Mouse (Mus musculus): ENCODE measurements around the gene Uck2.

Gene Uck2

GRCm38 (mm10) chr1:167283441-167284257 lies 1.5 kb downstream of the Uck2 start:
- DNase-seq (ENCODE audit: low spot score in 2 of 2), result peak in 1 of 2 experiments; percentile 28

- no peak for DNase-seq (ENCODE audit: low spot score in 2 of 2)
These were observed 2.4 kb downstream of the Uck2 start for GRCm38 (mm10) chr1:167282768-167283167.

- DNase-seq (ENCODE audit: low spot score in 2 of 2), result no peak
These were observed 3.0 kb downstream of the Uck2 start for GRCm38 (mm10) chr1:167282112-167282511.

GRCm38 (mm10) chr1:167280061-167280460 lies 5.1 kb downstream of the Uck2 start:
- DNase-seq (ENCODE audit: low spot score in 2 of 2), result no peak

- no peak for DNase-seq (ENCODE audit: low spot score in 2 of 2)
These were observed 5.9 kb downstream of the Uck2 start for GRCm38 (mm10) chr1:167279160-167279715.

- DNase-seq (ENCODE audit: low spot score in 2 of 2), result no peak
These were observed 6.7 kb downstream of the Uck2 start for GRCm38 (mm10) chr1:167278395-167278794.

- no peak for DNase-seq (ENCODE audit: low spot score in 2 of 2)
These were observed 10.3 kb downstream of the Uck2 start for GRCm38 (mm10) chr1:167274646-167275390.

- no peak for DNase-seq (ENCODE audit: low spot score in 2 of 2)
These were observed 11.5 kb downstream of the Uck2 start for GRCm38 (mm10) chr1:167273380-167274163.

- no peak for DNase-seq (ENCODE audit: low spot score in 2 of 2)
These were observed 13.3 kb downstream of the Uck2 start for GRCm38 (mm10) chr1:167271841-167272240.

GRCm38 (mm10) chr1:167271304-167271703 lies 13.8 kb downstream of the Uck2 start:
- no peak for DNase-seq (ENCODE audit: low spot score in 2 of 2)

GRCm38 (mm10) chr1:167270342-167271111 lies 14.6 kb downstream of the Uck2 start:
- no peak for DNase-seq (ENCODE audit: low spot score in 2 of 2)

- DNase-seq (ENCODE audit: low spot score in 2 of 2), result no peak
These were observed 15.3 kb downstream of the Uck2 start for GRCm38 (mm10) chr1:167269856-167270270.

- no peak for DNase-seq (ENCODE audit: low spot score in 2 of 2)
These were observed 15.7 kb downstream of the Uck2 start for GRCm38 (mm10) chr1:167269350-167269811.

GRCm38 (mm10) chr1:167268360-167269063 lies 16.6 kb downstream of the Uck2 start:
- no peak for DNase-seq (ENCODE audit: low spot score in 2 of 2)

GRCm38 (mm10) chr1:167266720-167267119 lies 18.4 kb downstream of the Uck2 start:
- DNase-seq (ENCODE audit: low spot score in 2 of 2), result no peak

- no peak for DNase-seq (ENCODE audit: low spot score in 2 of 2)
These were observed 19.8 kb downstream of the Uck2 start for GRCm38 (mm10) chr1:167265366-167265765.

- DNase-seq (ENCODE audit: low spot score in 2 of 2), result no peak
These were observed 22.6 kb downstream of the Uck2 start for GRCm38 (mm10) chr1:167262489-167263041.

GRCm38 (mm10) chr1:167261750-167262149 lies 23.4 kb downstream of the Uck2 start:
- DNase-seq (ENCODE audit: low spot score in 2 of 2), result no peak

- no peak for DNase-seq (ENCODE audit: low spot score in 2 of 2)
These were observed 25.4 kb downstream of the Uck2 start for GRCm38 (mm10) chr1:167259702-167260101.

- no peak for DNase-seq (ENCODE audit: low spot score in 2 of 2)
These were observed 28.3 kb downstream of the Uck2 start for GRCm38 (mm10) chr1:167256724-167257302.

Data from spleen, postnatal 14 days (tissue).